Mouse (Mus musculus) ES-Bruce4 (cell line): ENCODE results near the gene Herc2. TPM values are rescaled to one million over a fixed set of nuclear protein-coding genes. Genes with fewer than 3 reads are reported as not detected.
A peak's percentile ranks its signal among the peaks of the same experiment; 100 is the strongest.

Experiments used
- H3K27ac ChIP-seq: 2 replicates; pipeline ENCODE4 v1.5.1; 2012; ENCODE audit warnings: low read length, inconsistent platforms; ENCODE audit not compliant: insufficient read depth
- H3K27me3 ChIP-seq: 2 replicates; pipeline ENCODE4 v1.6.1; 2012; ENCODE audit warnings: mild to moderate bottlenecking, low read length, inconsistent platforms; ENCODE audit not compliant: control insufficient read depth, poor library complexity, insufficient read depth, severe bottlenecking
- H3K36me3 ChIP-seq: 2 replicates; pipeline ENCODE4 v1.6.1; 2012; ENCODE audit warnings: inconsistent platforms, mild to moderate bottlenecking, low read length, moderate library complexity; ENCODE audit not compliant: control insufficient read depth, poor library complexity, insufficient read depth, severe bottlenecking
- H3K4me1 ChIP-seq: one replicate; pipeline ENCODE4 v1.8.1; 2011; ENCODE audit warnings: low read length; ENCODE audit not compliant: control insufficient read depth, insufficient read depth
- H3K4me3 ChIP-seq: 2 replicates; pipeline ENCODE4 v1.5.1; 2011; ENCODE audit warnings: low read depth, mild to moderate bottlenecking, low read length
- H3K9ac ChIP-seq: 2 replicates; pipeline ENCODE4 v1.6.1; 2012; ENCODE audit warnings: low read depth, mild to moderate bottlenecking, inconsistent platforms; ENCODE audit not compliant: poor library complexity, severe bottlenecking
- H3K9me3 ChIP-seq: replicated peaks from 2 replicates; pipeline ENCODE4 v1.6.1; 2012; ENCODE audit warnings: mild to moderate bottlenecking, low read length, inconsistent platforms; ENCODE audit not compliant: control insufficient read depth, poor library complexity, insufficient read depth, severe bottlenecking
- CTCF ChIP-seq: IDR thresholded peaks from one replicate; pipeline ENCODE4 v1.8.1; 2011; ENCODE audit warnings: low read depth, low read length
- EP300 ChIP-seq: IDR thresholded peaks from 2 replicates; pipeline ENCODE4 v1.6.1; 2011; ENCODE audit warnings: low read depth, low read length; ENCODE audit not compliant: insufficient read depth
- POLR2A ChIP-seq: IDR thresholded peaks from one replicate; pipeline ENCODE4 v1.8.1; 2011; ENCODE audit warnings: low read length; ENCODE audit not compliant: insufficient read depth
- polyA plus RNA-seq: library from polyadenylated mRNA; stranded (reverse); fragments of >200 nt; gene quantifications from 2 replicates; pipeline ENCODE4 v1.2.4, GENCODE M21; 2011; ENCODE audit warnings: low read depth; ENCODE audit not compliant: missing spikeins, insufficient read depth, insufficient read length

Herc2 gene
- polyA plus RNA-seq, 1 experiment: 43.4 TPM

GRCm38 (mm10) chr7:56042353-56042752 is 7.6 kb upstream of the Herc2 start:
- no peaks in the 10 kb centered on the region for H3K27me3 ChIP-seq
- no peaks in the 10 kb centered on the region for H3K4me1 ChIP-seq
- no peaks in the 10 kb centered on the region for H3K36me3 ChIP-seq
- H3K9me3 ChIP-seq: no peaks in the 10 kb centered on the region
- H3K9ac ChIP-seq: no peak overlapping the region
- H3K27ac ChIP-seq: no peak overlapping the region
- TF ChIP-seq CTCF: peak; percentile 75
- TF ChIP-seq EP300: no peak
- no peak overlapping the region for H3K4me3 ChIP-seq

DNA sequence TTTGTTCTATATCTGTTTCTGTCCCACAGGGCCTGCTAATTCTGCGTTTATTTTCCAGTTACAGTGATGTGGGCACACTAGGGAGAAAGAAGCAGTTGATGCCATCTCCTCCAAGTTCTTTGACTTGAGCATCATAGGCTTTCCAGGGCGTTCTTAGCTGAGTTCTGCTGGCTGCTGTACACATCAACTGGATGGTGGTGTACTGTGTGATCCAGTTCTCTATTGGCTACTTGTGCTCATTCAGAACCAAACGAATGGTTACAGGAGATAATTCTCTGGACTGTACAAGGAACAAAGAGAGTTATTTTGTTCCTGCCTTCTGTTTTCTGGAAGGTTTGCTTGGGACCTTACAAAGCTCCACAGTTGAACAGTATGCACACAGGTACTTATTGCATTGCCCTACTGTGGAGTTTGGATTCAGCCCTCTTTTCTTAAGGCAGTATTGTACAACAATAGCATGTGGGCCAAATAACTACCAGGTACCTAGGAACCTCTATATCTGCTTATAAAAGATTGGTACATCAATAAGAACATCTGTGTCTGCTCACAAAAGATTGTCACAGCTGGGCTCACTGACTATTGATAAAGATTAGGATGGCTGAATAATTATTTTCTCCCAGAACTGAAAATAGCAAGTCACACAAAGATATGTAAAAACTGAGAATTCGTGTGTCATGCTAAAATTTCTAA is 6.3 kb upstream of the Herc2 start:
- Histone ChIP-seq H3K4me3 (no peak overlapping the region), H3K27ac (no peak overlapping the region), H3K9ac (no peak overlapping the region), H3K36me3 (no peaks in the 10 kb centered on the region), H3K9me3 (no peaks in the 10 kb centered on the region), H3K27me3 (no peaks in the 10 kb centered on the region), H3K4me1 (no peaks in the 10 kb centered on the region)
- TF ChIP-seq EP300: no peak
- no peak for TF ChIP-seq CTCF
- TF ChIP-seq POLR2A: no peak

GRCm38 (mm10) chr7:56044267-56044629 is 5.7 kb upstream of the Herc2 start:
- no peak for TF ChIP-seq EP300
- no peak for TF ChIP-seq POLR2A
- TF ChIP-seq CTCF: no peak
- Histone ChIP-seq H3K27ac (no peak overlapping the region), H3K4me1 (no peaks in the 10 kb centered on the region), H3K4me3 (no peak overlapping the region), H3K9ac (no peak overlapping the region), H3K27me3 (no peaks in the 10 kb centered on the region), H3K36me3 (no peaks in the 10 kb centered on the region), H3K9me3 (no peaks in the 10 kb centered on the region)

DNA sequence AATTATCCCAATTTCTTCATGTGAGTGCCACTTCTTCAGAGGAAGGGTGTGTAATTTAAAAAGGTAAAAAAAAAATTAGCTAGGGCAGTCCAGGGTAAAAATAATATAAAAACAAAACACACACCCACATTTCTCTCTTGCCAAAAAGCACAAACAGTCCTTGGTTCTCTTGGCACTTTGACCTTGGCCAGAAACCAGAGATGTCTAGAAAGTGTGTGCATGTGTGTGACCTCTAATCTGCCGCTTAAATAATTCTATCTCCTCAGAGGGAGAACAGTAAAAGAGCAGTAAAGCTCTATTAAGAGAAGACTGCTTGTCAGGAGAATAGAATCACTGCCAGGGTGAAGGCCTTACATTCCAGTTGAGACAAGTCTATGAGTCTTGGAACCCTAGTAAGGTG is 2.8 kb upstream of the Herc2 start:
- no peak overlapping the region for H3K9ac ChIP-seq
- no peak for TF ChIP-seq POLR2A
- TF ChIP-seq EP300: no peak
- no peak for TF ChIP-seq CTCF
- no peaks in the 10 kb centered on the region for H3K9me3 ChIP-seq
- H3K4me1 ChIP-seq: no peaks in the 10 kb centered on the region
- no peaks in the 10 kb centered on the region for H3K36me3 ChIP-seq
- H3K27me3 ChIP-seq: no peaks in the 10 kb centered on the region
- no peak overlapping the region for H3K27ac ChIP-seq
- no peak overlapping the region for H3K4me3 ChIP-seq

- peak overlapping the region; percentile 57 for H3K9ac ChIP-seq
- H3K36me3 ChIP-seq: no peaks in the 10 kb centered on the region
- no peaks in the 10 kb centered on the region for H3K4me1 ChIP-seq
- no peaks in the 10 kb centered on the region for H3K9me3 ChIP-seq
- H3K27me3 ChIP-seq: no peaks in the 10 kb centered on the region
- H3K4me3 ChIP-seq: peak overlapping the region; percentile 94
- TF ChIP-seq POLR2A (no peak), EP300 (no peak), CTCF (no peak)
- 0 out of 2 replicates have a peak overlapping the region, but pooled peaks have one; percentile 2 for H3K27ac ChIP-seq
Observed at GRCm38 (mm10) chr7:56050487-56050911, 503 bp downstream of the Herc2 start.

DNA sequence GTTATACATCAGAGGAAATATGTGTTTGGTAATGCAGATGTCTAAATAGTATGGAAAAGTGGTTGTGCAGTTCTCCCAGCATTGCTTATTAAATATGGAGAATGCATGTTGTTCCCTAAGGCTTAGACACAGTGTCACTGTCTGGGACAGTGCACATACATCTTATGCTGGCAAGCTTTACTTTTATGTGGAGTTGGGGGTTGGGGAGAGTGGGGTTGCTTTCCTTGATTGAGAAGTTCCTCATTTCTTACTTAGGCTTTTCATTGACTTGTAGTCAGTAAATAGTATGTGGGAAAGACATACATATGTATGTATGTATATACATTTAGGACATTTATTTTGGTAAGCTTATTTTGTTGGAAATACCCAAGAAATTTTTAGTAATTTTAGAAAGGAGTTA is 3.0 kb downstream of the Herc2 start:
- H3K9ac ChIP-seq: no peak overlapping the region
- no peak overlapping the region for H3K27ac ChIP-seq
- TF ChIP-seq EP300 (no peak), CTCF (no peak), POLR2A (no peak)
- H3K4me1 ChIP-seq: no peaks in the 10 kb centered on the region
- H3K36me3 ChIP-seq: no peaks in the 10 kb centered on the region
- H3K27me3 ChIP-seq: no peaks in the 10 kb centered on the region
- no peaks in the 10 kb centered on the region for H3K9me3 ChIP-seq
- no peak overlapping the region for H3K4me3 ChIP-seq
